Mouse (Mus musculus): ENCODE results near the gene Catsperg1. TPM values are rescaled to one million over a fixed set of nuclear protein-coding genes. Genes with fewer than 3 reads are reported as not detected.
"Not testable (repeated sequence)": the region's sequence is repeated elsewhere in the genome, so short reads cannot be mapped to it uniquely, and the experiment has no call there.

The Catsperg1 gene
- polyA plus RNA-seq, 1 experiment = 0.40 TPM

DNA sequence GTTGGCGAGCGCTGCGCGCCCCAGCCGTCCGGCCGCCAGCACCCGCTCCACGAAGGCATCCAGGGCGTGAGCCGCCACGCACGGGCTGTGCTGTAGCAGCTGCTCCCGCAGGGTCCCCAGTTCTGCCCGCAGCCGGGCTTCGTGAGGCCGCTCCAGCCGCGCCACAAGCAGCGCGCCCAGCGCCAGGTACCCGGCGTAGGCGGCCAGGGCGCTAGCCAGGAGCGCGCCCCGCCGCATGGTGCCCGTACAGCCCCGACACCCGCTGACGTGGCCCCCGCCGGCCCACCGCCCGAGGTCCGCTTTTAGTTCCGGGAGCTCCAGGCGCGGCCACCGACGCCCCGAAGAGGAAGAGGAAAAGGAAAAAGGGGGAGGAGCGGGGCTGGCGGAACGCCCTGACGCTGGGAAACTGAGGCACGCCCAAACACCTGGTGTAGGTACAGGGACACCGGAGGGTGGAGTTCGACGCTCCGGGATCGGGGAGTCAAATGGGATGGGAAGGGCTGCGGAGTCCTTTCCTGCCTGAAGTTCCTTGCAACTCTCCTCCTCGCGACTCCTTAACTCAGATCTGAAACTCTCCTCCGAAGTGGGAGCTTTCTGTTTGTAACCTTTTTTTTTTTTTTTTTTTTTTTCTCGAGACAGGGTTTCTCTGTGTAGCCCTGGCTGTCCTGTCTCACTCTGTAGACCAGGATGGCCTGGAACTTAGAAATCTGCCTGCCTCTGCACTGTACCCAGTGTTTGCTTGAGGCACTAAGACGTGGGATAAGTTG, 18.6 kb upstream of the Catsperg1 start, which contains the start of gene Kcnk6:
Kcnk6 (minus strand) TSS at position 269 of the 767 bp plus-strand sequence.
- H3K27ac ChIP-seq (ENCODE audit: insufficient read depth, low read length) = no peak within 1 kb of the TSS
- peak within 1 kb of the TSS; percentile 45 for H3K4me3 ChIP-seq (ENCODE audit: insufficient read depth, low read length)

DNA sequence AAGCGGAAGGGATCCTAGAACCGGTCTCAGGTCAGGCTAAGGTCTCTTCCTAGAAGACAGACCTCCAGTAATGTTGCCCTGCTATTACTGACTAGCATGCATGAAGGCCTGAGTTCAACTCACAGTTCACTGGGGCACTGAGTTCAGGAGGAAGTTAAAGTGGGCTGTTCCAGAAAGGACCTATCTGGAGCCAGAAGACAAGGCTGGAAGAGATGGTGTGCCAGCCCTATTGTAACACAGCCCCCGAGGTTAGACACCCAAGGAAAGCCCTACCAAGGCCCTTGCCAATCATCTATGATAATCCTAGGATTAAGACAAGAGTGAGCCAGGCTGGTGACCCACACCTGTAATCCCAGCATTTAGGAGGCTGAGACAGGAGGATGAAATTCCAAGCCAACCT, 17.7 kb upstream of the Catsperg1 start:
- Histone ChIP-seq H3K4me1 (ENCODE audit: control insufficient read depth, insufficient read depth, low read length) (no peaks in the 10 kb centered on the region), H3K27ac (ENCODE audit: insufficient read depth, low read length) (no peak overlapping the region), H3K4me3 (ENCODE audit: insufficient read depth, low read length) (peak overlapping the region; percentile 45)
- TF ChIP-seq CTCF (IDR thresholded peaks at IDR 0.05; ENCODE audit: borderline replicate concordance, insufficient read depth, low read length) = no peak
- no peak for TF ChIP-seq POLR2A (IDR thresholded peaks at IDR 0.05; ENCODE audit: low read depth, low read length)

More for the DNA sequence above, 18.6 kb upstream of the Catsperg1 start, which contains the start of gene Kcnk6:
- H3K4me1 ChIP-seq (ENCODE audit: control insufficient read depth, insufficient read depth, low read length) = no peaks in the 10 kb centered on the region
- no peak for TF ChIP-seq CTCF (IDR thresholded peaks at IDR 0.05; ENCODE audit: borderline replicate concordance, insufficient read depth, low read length)
- TF ChIP-seq POLR2A (IDR thresholded peaks at IDR 0.05; ENCODE audit: low read depth, low read length) = no peak

DNA sequence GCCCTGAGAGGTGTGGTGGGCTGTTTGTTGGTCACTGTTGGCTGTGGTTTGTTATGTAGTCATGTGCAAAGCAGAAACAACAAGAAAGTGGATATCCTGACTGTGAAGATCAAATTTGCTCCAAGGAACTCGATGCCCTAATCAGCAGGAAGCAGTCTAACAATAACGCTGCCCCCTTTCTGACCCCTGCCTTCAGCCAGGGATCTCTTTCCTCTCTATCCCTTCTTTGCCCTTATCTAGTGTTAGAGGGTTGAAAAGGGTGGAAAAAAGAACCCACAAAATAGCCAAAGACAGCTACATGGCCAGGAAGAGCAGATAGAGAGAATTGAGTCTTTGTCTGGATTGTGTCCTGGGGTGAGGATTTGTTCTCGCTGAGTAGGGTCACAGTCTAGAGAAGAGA, 16.7 kb upstream of the Catsperg1 start:
- H3K27ac ChIP-seq (ENCODE audit: insufficient read depth, low read length) = no peak overlapping the region
- H3K4me1 ChIP-seq (ENCODE audit: control insufficient read depth, insufficient read depth, low read length) = no peaks in the 10 kb centered on the region
- H3K4me3 ChIP-seq (ENCODE audit: insufficient read depth, low read length) = no peak overlapping the region
- TF ChIP-seq CTCF (IDR thresholded peaks at IDR 0.05; ENCODE audit: borderline replicate concordance, insufficient read depth, low read length) (no peak), POLR2A (IDR thresholded peaks at IDR 0.05; ENCODE audit: low read depth, low read length) (no peak)

DNA sequence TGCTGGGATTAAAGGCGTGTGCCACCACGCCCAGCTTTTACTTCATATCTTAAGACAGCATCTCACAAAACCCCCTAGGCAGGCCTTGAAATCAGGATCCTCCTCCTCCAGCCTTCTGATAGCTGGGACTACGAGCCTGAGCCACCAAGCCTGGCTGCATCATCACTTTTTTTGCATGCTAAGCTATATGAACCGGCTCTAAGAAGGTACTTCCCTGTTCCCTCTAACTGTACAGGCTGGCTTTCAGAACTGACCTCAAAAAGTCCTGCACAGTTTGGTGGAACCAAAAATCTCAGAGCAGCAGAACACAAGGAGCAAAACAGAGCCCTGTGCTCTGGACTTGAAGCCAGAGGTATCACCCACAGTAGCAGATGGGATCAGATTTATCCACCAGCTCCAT, 14.4 kb upstream of the Catsperg1 start:
- no peak for TF ChIP-seq POLR2A (IDR thresholded peaks at IDR 0.05; ENCODE audit: low read depth, low read length)
- no peak for TF ChIP-seq CTCF (IDR thresholded peaks at IDR 0.05; ENCODE audit: borderline replicate concordance, insufficient read depth, low read length)
- H3K27ac ChIP-seq (ENCODE audit: insufficient read depth, low read length) = no peak overlapping the region
- H3K4me1 ChIP-seq (ENCODE audit: control insufficient read depth, insufficient read depth, low read length) = no peaks in the 10 kb centered on the region
- H3K4me3 ChIP-seq (ENCODE audit: insufficient read depth, low read length) = no peak overlapping the region

DNA sequence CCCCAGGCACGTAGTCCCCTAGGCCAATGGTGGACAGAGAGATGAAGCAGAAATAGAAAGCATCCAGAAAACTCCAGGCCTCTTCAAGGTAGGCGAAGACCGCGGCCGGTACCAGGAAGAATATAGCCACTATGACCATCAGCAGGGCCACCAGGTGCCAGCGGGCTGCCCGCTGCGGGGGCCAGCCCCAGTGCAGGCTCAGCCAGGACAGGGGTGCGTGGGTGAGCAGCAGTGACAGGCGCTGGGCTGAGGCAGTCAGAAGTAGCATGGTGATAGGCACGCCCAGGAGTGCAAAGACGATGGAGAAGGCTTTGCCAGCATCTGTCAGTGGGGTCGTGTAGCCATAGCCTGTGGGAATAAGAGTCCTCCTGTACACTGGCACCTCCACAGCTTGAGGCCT, 11.7 kb upstream of the Catsperg1 start:
- TF ChIP-seq POLR2A (IDR thresholded peaks at IDR 0.05; ENCODE audit: low read depth, low read length) (no peak), CTCF (IDR thresholded peaks at IDR 0.05; ENCODE audit: borderline replicate concordance, insufficient read depth, low read length) (no peak)
- H3K4me1 ChIP-seq (ENCODE audit: control insufficient read depth, insufficient read depth, low read length) = no peaks in the 10 kb centered on the region
- no peak overlapping the region for H3K27ac ChIP-seq (ENCODE audit: insufficient read depth, low read length)
- no peak overlapping the region for H3K4me3 ChIP-seq (ENCODE audit: insufficient read depth, low read length)

DNA sequence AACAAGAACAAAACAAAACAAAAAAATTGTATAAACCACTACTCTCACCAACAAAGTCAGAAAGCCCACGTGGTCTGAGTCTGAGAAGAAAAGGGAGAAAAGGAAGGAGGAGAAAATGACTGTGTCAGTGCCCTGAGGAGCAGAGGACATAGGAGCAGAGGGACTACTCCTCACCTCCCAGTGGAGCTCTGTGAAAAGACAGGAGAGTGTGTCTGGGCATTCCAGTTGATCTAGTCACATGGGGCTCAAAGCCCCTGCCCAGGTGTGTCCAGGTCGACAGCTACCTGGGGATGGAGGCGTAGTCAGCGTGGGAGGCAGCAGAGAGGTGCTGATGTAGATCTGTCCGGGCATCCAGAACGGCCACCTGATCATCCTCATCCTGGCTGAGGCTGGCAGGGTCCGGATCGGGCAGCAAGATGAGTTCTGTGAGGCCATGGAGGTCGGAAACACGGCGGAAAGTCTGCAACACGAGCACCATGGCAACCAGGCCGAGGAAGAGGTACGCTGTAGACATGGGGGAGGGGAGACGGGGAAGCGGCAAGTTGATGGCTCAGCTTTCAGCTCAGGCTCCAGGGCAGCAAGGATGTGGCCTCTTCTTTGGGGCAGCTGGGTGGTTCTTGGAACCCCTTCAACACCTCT, 11.0 kb upstream of the Catsperg1 start:
- H3K4me3 ChIP-seq (ENCODE audit: insufficient read depth, low read length) = no peak overlapping the region
- no peaks in the 10 kb centered on the region for H3K4me1 ChIP-seq (ENCODE audit: control insufficient read depth, insufficient read depth, low read length)
- TF ChIP-seq POLR2A (IDR thresholded peaks at IDR 0.05; ENCODE audit: low read depth, low read length) (no peak), CTCF (IDR thresholded peaks at IDR 0.05; ENCODE audit: borderline replicate concordance, insufficient read depth, low read length) (no peak)
- H3K27ac ChIP-seq (ENCODE audit: insufficient read depth, low read length) = no peak overlapping the region

DNA sequence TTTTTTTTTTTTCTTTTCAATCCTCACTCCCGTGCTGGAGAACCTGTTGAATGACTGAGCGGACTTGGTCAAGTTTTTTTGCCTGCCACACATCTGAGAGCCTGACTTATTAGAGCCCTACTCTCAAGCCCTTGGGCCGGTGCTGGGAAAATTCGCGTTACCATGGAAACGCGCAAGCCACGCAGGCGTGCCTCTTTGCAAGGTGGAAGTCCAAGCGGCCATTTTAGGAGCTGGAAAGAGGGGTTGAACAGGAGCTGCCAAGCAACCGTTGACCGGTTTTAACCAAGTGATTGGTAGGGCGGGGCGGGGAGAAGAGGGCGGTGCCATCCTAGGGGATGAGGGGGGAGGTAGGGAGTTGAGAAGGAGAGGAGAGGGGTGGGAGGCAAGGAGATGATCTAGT, 1.0 kb upstream of the Catsperg1 start:
- Histone ChIP-seq H3K4me3 (ENCODE audit: insufficient read depth, low read length) (no peak overlapping the region), H3K27ac (ENCODE audit: insufficient read depth, low read length) (no peak overlapping the region), H3K4me1 (ENCODE audit: control insufficient read depth, insufficient read depth, low read length) (no peaks in the 10 kb centered on the region)
- TF ChIP-seq CTCF (IDR thresholded peaks at IDR 0.05; ENCODE audit: borderline replicate concordance, insufficient read depth, low read length) (no peak), POLR2A (IDR thresholded peaks at IDR 0.05; ENCODE audit: low read depth, low read length) (no peak)

DNA sequence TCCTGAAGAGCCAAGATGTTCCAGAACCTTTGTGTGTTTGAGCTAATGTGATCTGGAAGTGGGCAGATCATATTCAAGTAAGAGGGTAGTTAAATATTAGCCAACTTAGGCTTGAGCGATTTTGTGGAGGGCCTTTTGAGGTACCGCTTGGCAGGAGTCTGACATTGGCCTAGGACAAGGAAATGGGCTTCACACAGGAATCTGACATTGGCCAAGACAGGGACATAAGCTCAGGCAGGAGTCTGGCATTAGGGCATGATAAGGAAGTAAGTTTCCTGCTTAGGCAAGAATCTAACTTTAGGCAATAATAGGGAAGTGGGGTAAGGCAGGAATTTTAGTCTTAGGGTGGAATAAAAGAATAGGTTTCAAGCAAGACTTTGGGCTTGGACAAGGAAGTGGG, 401 bp upstream of the Catsperg1 start:
- no peaks in the 10 kb centered on the region for H3K4me1 ChIP-seq (ENCODE audit: control insufficient read depth, insufficient read depth, low read length)
- H3K27ac ChIP-seq (ENCODE audit: insufficient read depth, low read length) = no peak overlapping the region
- H3K4me3 ChIP-seq (ENCODE audit: insufficient read depth, low read length) = no peak overlapping the region
- TF ChIP-seq POLR2A (IDR thresholded peaks at IDR 0.05; ENCODE audit: low read depth, low read length) = no peak
- no peak for TF ChIP-seq CTCF (IDR thresholded peaks at IDR 0.05; ENCODE audit: borderline replicate concordance, insufficient read depth, low read length)

DNA sequence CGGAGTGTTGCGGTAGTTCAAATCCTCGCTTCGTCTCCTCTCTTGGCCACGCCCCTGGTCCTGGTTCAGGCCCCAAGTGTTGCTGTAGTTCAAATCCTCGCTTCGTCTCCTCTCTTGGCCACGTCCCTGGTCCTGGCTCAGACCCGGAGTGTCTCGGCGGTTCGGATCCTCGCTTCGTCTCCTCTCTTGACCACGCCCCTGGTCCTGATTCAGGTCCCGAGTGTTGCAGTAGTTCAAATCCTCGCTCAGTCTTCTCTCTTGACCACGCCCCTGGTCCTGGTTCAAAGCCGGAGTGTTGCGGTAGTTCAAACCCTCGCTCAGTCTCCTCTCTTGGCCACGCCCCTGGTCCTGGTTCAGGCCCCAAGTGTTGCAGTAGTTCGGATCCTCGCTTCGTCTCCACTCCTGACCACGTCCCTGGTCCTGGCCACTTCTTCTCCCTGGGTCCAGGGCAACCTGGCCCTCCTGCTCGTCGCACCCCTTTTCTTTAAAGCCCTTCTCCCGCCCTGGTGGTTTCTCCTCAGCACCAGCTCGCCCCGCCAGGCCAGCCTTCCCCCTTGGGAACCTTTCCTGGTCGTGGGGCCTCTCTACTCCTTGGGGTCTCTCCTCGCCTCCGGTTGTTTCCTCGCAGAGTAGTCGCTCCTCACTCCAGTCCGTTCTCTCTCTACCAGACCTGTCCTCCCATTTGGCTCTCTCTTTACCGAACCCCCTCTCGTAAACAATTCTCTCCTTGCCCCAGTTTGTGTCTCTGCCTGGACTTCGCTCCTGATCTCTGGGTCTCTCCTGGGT, 867 bp downstream of the Catsperg1 start:
- H3K4me3 ChIP-seq (ENCODE audit: insufficient read depth, low read length); H3K4me1 ChIP-seq (ENCODE audit: control insufficient read depth, insufficient read depth, low read length); H3K27ac ChIP-seq (ENCODE audit: insufficient read depth, low read length): not testable (repeated sequence)

All from embryonic fibroblast, embryonic 13.5 days (primary cell).